Mouse (Mus musculus): ENCODE results near the gene Gstcd.

The Gstcd gene

DNA sequence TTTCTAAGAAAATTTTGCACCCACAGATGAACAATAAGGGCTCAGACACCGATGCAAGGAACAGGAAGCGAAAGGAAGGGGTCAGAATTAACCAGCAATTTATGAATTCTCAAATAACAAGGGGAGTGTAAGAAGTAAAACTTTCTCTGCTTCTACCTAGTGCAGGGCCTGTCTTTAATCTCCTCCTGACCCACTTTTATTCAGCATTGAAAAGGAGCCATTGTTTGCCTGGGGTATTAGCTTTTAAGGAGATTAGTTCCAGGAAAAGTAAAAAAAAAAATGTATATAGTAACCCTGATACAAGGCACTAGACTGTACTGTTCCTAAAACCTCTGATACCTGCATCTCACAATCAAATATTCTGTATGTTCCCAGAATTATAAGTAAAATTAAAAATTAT, 64.9 kb downstream of the Gstcd start:
- DNase-seq (ENCODE audit: low spot score in 2 of 2), result no peak

DNA sequence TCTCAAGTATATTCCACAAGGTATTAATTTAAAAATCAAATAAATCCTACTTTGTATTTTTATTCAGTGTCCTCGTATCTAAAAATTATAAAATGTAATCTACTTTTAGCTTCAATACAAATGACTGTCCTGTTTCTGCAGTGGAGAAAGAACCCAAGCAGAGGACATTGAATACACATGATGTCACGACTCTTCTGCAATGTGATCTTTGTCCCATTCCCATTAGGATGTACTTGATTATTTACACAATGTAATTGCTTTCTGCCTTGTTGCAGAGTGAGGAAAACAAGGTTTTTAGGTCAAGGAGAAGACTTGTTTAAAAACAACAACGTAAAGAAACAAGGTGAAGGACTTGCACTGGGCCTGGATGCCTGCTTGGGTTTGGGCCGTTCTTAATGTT, 84.6 kb downstream of the Gstcd start:
- no peak for DNase-seq (ENCODE audit: low spot score in 2 of 2)

DNA sequence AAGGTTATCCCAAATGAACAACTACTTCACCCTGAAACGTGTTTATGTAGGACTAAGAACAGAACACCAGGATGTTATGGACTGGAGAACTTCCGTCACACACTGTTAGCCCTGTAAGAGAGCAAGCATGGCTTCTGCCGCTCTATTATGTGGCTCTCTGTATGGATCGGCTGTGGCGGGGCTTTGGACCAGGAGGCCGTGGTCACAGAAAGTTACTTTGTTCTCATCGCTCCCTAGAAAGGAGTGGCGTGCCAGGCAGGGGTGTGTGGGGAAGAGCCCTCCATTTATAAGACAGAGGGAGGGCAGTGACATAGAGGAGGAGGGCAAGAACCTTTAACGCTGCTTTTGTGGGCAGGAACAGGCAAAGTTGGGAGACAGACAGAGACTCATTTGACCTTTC, 95.5 kb downstream of the Gstcd start:
- no peak for DNase-seq (ENCODE audit: low spot score in 2 of 2)

DNA sequence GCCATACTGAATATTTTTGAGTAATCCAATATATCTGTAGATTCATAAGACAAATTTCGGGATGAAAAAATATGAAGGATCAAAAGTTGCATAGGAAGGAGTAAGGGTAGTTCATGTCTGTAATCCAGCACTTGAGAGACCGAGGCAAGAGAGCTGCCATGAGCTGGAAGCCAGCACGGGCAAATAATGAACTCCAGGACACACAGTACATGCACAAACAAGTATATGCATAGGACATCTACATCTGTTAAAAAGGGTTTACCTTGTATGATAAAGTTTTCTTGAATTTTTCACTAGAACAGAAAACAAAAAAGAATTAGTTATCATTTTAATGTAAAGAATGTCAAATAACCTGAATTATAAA, 95.9 kb downstream of the Gstcd start:
- DNase-seq (ENCODE audit: low spot score in 2 of 2), result no peak

DNA sequence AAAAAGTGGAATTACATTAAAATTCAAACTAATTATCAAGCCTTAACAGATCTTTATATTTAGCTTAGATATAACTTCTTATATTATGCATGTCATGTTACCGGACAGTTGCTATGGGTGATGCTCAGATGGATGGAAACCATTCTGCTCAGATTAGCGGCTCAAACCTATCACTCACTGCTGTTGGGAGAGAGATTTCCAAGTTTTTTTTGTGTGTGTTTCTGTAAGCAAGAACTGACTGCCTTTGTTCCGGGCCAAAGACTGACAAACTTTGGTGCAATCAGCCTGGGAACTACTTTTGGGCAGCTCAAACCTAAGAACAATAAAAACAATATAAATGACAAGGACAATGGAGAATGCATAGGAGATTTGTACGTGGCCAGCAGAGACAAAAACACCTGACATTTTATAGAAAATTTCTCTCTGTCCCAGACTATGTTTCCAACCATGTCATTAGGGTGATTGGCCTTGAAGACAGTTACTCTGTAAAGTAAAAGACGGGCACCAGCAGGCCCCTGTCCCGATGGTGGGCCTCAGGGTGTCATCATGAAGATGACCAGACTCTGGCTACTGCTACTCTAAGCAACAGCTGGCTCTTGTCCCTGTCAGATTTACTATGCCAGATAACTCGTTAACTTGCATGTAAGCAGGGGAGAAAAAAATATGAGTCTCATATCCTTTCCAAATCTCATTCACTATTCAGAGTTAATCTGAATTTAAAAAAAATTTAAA, 96.5 kb downstream of the Gstcd start:
- DNase-seq (ENCODE audit: low spot score in 2 of 2), result no peak

DNA sequence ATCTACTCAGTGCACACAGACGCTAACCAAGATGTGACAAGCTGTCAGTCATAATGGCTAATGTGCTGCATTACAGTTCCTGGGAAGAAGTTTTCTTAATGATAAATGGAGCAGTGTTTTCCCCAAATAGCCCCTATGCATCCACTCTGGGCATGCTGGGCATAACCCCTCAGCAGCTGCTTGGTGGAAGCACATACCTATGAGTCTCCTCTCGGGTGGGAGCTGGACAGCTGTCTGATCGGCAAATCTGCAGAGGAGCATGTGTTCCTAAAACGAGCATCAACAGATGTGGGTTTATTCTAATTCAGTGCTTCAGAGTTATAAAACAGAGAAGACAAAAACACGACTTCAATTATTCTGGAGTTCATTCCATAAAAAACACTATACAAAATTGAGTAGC, 105.6 kb downstream of the Gstcd start:
- DNase-seq (ENCODE audit: low spot score in 2 of 2), result no peak

DNA sequence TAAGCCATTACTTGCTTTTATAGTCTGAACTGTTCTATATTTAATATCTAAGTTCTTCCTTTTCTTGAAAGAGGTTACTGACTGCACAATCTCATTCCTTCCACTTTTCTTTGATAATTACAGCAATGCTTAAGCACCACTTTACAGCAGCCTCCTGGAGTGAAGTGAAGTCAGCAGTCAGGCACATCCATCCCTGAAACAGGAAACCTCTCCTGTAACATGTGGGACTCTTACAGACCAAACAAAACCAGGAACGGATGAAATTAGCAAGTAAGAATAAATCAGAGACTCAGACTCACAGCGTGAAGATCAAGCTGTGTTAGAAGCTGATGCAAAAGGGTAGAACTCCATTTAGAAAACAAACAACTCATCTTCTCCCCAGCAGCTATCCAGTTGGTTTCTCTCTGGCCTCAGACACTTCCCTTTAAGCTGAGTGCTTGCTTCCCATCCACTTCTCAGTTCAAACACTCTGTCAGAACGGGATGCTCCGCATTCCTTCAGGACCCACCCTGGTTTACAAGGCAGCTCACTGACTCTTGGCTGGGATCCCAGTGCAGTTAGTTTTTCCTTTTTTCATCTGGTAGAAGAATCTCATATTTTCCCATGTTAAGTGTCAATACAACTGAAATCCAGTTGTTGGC, 107.9 kb downstream of the Gstcd start:
- DNase-seq (ENCODE audit: low spot score in 2 of 2), result no peak

DNA sequence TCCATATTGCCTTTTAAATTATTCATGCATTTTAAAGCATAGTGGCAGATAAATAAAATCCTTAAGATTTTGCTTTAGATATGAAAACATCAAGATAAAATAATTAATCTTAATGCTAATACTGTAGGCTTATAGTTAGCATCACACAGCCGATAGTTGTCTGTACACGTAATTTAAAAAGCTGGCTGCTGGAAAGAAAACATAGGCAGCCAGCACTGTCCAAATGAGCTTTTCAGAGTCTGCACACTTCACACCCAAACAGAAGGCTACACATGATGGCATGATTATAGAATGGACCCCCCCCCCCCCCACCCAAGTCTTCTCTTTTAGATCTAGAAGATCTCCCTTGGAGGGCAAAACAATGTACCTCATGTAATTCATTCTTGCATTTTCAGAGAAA, 109.9 kb downstream of the Gstcd start:
- no peak for DNase-seq (ENCODE audit: low spot score in 2 of 2)

DNA sequence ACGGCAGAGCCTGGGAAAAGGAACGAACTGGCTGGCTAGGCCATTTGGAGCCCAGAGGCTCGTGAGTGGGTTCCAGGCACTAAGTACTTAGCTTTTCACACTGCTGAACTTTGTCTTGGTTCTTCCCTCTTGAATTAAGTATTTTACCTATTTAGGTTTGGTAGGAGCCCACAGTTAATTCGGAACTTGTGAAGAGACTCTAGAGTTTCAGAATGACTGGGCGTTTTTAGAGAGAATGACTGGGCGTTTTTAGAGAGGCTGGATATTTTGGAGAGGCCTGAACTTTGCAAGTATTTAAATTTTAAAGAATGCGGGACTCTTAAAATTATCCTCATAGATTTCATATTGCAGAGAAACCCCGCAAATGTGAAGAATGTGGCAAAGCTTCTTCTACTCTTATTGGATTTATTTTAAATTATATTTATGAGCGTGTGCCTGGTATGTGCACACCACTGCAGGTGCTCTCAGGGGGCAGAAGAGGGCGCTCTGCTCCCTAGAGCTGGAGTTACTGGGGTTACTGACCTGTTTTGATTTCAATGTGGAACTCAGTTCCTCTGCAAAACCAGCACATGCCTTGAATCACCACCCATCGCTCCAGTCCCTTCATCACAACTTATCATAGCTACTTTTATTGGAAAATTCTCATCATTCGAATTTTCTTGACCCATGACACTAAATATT, 111.9 kb downstream of the Gstcd start:
- DNase-seq (ENCODE audit: low spot score in 2 of 2), result no peak

DNA sequence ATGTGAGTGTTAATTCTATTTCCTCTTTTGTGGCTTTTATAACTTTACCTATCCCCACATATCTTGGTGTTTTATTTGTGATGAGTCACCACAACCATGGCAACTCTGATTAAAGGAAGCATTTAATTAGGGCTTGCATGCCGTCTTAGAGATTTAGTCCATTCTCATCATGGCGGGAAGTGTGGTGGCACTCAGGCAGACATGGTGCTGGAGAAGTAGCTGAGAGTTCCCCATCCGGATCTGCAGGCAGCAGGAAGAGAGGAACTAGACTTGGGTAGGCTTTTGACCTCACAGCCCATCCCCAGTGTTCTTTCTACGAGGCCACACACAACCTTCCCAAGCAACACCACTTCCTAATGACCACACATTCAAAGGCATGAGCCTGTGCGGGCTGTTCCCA, 125.6 kb downstream of the Gstcd start:
- no peak for DNase-seq (ENCODE audit: low spot score in 2 of 2)

DNA sequence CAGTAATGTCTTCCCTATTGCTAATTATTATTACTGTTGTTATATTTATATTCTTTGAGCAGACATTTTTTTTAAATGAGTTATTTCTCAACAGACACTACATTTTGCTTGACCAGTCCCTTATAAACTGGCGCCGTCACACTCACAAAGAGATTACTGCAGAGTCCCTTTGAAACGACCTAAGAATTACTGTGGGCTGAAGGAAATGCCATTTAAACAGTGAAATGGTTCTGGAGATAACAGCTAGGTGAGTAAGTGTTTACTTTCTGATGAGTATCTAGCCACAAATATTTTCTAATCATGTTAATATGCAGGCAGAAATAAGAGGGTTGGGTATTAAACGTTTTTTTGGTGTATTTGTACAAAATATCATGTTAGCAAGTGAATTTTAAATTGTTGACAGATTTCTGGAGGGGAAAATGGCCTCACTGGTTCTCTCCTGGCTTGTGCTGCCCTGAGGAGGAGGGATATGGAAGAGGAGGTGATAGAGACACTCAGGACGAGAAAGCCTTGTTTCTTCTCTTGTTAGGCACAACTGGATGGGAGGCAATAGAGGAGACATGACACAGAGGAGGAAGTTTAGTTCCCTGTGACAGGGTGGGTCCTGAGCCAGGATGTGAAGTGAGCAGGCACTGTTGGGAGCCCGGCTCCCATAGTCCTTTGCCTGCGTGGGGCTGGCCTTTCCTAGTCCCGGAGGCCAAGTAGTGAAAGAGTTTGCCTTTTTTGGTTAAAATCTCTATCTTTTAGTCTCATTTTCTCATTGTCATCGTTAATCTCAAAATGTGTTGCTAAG, 126.9 kb downstream of the Gstcd start:
- no peak for DNase-seq (ENCODE audit: low spot score in 2 of 2)

DNA sequence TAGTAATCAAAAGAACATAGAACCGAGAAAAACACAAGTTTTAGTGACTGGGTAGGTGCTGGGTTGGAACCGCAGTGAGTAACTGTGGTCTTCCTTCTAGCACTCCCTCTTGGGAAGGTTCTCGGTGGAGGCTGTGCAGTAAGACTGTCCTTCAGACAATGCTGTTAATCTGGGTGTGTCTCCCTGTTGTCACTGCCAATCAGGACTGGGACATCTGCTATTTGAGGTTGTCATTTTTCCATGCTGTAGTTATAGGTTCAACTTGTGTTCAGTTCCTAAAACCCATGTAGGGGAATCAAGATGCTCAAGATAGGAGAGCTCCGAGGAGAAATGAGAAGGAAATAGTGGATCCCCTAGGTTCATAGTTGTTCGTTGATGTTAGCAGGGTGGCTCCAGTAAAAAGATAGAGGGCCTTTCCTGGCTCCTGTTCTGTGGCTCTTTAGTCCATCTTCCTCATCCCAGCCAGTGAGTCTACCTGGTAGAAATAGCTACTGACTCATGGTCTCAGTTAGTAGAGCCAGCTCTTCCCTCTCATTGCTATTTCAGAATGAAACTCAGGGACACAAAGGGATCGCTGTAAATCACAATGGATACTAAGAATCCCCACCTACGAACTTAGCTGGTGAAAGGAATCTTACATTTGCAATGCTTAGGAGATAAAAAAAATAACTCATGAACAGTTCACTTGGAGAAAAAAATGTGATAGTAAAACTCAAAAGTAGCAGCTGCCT, 129.0 kb downstream of the Gstcd start:
- DNase-seq (ENCODE audit: low spot score in 2 of 2), result no peak

DNA sequence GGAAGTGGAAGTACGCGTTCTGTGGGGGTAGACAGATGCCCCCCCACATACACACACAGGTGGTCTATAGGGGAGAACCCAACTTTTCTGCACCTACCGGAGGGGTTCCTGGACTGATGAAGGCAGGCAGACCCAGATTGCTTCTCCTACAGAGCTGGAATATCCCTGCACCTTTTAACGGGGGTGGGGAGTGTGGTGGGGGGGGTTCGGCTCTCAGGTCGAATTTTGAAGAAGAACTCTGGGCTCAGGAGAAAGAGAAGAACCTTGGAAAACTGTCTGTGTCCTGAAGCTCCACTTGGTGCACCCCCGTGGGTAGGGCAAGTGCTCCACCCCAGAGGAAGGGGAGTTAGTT, 141.3 kb downstream of the Gstcd start:
- no peak for DNase-seq (ENCODE audit: low spot score in 2 of 2)

DNA sequence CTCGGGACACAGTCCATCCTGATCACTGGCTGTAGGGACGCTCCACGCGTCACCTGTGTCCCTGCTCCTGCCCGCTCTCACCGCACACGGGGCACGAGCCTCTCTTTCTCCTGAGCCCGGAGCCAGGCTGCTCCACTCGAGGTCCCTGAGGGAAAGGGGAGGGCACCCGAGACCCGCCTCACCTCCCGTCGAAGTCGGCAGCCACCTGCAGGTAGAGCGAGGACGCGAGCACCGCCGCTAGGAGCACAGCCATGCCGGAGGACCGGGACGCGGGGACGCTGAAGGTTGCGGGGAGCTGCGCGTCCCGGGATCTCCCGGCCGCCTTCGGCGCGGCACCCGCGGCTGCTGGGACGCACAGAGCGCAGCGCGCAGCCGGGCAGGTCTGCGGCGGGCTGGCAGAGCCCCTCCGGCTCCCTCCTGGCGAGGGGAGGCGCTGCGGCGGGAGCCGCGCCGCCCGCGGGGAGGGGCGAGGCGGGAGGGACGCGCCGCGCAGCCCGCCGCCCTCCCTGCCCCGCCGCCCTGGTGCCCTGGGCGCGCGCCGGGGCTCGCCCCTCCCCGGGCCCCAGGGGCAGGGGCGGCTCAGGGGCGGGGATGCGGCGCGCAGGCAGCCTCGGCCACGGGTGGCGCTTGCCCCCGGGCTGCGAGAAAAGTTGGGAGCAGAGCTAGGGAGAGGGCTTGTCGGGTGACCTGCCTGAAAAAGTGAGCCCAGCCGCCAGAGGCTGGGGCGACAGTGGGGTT, 141.9 kb downstream of the Gstcd start, which contains the start of gene Npnt:
Npnt (minus strand) TSS at position 501 of the 738 bp plus-strand sequence.
- peak; percentile 10 to 34 for DNase-seq (ENCODE audit: low spot score in 2 of 2)

DNA sequence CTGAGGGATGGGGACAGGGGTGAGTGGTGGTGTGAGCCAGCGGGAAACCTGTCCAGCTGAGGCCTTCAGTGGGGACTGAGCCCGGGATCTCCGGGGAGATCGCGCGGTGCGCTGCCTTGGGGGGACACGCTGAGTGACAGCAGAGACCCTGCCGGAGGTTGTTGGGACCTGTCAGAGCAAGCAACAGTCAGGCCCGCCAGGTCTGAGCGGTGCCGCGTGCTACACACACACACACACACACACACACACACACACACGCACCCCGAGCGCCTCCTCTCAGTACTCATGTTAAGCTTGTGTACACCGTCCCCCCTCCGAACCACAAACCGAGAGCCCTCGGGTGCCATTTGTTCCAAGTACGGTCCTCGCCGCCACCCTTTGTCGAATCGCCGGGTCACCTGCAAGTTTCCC, 142.4 kb downstream of the Gstcd start:
- peak; percentile 7 to 26 for DNase-seq (ENCODE audit: low spot score in 2 of 2)

DNA sequence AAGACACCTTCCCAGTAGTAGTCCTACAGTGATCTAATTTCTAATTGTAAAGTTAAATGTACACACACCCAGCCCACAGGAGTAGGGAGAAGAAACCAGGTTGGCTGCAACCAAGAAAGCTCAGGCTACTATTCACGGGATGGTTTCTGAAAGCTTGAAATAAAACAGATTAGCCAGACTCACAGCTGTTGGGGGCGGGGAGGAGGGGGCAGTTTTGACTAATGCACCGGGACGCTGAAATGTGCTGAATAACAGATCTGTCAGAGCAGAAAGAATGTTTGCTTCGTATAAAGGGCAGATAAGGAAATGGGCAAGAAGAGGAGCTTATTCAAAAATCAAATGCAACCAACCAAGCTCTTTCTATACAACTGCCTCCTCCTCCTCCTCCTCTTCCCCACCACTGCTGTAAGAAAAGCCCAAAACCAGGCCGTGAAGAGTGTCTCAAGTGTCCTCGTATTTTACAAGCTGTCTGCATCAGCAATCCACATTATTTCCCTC, 143.5 kb downstream of the Gstcd start:
- no peak for DNase-seq (ENCODE audit: low spot score in 2 of 2)

DNA sequence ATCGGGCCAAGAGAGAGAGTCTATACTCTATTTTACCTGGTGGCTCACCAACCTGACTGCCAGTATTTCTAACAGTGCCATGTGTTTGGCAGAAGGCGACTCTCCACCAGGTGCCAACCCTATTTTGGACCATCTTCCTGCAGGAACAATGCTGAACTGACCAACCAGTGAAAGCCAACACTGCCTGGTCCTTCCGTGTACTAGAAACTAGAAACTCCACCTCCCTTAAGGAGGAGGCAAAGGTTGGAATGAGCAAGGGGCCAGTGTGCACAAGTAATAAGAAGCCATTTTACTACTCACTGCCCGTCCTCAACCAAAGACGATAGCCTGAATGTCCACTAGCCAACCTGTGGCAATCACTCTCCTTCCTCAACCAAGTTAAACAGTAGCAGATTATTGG, 145.7 kb downstream of the Gstcd start:
- no peak for DNase-seq (ENCODE audit: low spot score in 2 of 2)

DNA sequence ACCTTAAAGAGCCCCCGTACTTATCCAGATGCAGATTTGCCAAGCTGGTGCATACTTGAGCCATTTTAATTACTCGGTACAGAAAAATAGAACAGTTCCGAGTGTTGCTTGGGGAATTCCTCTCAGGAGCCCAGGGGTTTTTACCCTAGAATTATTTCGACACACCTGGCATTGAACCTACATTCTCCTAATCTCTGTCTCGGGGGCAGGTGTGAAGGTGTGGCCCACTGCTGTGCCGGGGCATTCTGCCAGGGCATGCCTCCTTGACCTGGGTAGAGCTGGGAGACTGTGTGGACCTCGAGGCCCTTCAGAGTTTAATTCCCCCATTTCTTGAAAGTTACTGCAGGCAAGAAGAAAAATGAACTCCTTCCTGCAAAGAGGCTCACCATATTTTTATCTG, 146.2 kb downstream of the Gstcd start:
- DNase-seq (ENCODE audit: low spot score in 2 of 2), result no peak

DNA sequence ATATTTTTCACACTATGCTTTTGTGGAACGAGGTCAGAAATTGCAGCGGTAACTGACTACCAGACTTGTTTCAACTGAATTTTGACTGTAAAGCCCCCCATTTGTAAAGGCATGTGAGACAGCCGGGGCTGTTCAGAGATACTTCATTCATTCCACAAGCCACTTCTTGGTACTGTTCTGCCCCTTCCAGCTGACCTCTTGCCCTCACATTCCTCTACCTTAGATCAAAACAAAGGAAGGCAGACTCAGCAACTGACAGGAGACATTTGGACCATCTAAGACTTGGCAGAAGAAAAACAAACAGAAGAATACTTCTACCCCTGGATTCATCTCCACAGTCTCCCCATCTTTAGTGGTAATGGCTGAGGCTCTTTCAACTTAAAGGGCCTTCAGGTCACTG, 147.2 kb downstream of the Gstcd start:
- DNase-seq (ENCODE audit: low spot score in 2 of 2), result no peak

DNA sequence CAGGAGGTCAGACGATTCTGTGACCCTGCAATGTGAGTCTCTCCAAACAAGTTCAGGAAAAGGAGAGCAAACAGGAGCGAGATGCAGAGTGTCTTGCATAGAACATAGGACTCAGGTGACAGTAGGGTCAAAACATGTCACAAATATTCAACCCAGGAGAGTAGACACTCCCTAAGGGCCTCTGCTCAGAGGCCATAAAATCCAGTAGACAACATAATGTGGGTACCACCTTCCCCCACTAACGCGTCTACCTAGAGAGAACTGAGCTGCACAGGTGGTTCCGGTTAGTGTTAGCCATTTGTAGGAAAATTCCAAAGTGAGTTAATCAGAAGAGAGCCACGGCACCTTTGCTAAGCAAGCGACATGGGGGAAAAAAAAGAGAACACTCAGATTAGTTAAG, 147.6 kb downstream of the Gstcd start:
- DNase-seq (ENCODE audit: low spot score in 2 of 2), result no peak

DNA sequence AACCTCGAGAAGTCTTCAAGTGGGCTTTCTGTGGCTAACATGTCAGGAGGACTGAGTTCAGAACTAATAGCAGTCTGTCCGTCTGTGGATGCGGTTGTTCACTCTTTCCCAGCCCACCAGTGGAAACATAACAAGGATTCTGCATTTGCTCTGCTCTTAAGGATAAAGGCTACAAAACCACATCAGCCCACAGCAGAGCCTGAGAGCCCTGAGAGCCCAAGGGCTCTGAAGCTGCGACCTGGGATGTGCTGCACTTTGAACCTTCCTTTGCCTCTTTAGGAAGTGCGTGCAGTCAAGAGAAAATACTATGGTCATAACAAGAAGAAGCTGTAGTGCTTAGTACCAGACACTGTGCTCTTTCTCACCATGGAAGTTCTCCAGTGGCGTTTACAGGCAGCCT, 149.1 kb downstream of the Gstcd start:
- no peak for DNase-seq (ENCODE audit: low spot score in 2 of 2)
